Mouse (Mus musculus) forebrain, embryonic 10.5 days (tissue): ENCODE measurements around the gene Fbxw4. TPM values are rescaled to one million over a fixed set of nuclear protein-coding genes. Genes with fewer than 3 reads are reported as not detected.

Experiments used
- DNase-seq: peaks from one replicate; pipeline ENCODE4 v3.0.0-alpha.2; 2017; ENCODE audit warnings: low spot score; ENCODE audit errors: extremely low spot score
- H3K27ac ChIP-seq: fragments of 300-500 bp; sonication (generic); 2 replicates; pipeline ENCODE4 v1.5.1; 2016; ENCODE audit warnings: mild to moderate bottlenecking
- H3K27me3 ChIP-seq: fragments of 300-500 bp; sonication (generic); 2 replicates; pipeline ENCODE4 v1.6.1; 2016; ENCODE audit warnings: mild to moderate bottlenecking; ENCODE audit not compliant: poor library complexity, severe bottlenecking
- H3K36me3 ChIP-seq: fragments of 300-500 bp; sonication (generic); replicated peaks from 2 replicates; pipeline ENCODE4 v1.6.1; 2016; ENCODE audit warnings: mild to moderate bottlenecking, moderate library complexity
- H3K4me1 ChIP-seq: fragments of 300-500 bp; sonication (generic); 2 replicates; pipeline ENCODE4 v1.6.1; 2016
- H3K4me3 ChIP-seq: fragments of 300-500 bp; sonication (generic); 2 replicates; pipeline ENCODE4 v1.5.1; 2016; ENCODE audit warnings: mild to moderate bottlenecking, moderate library complexity
- H3K9me3 ChIP-seq: fragments of 300-500 bp; sonication (generic); 2 replicates; pipeline ENCODE4 v1.6.1; 2016; ENCODE audit warnings: mild to moderate bottlenecking, moderate library complexity
- WGBS: fragments of 180-500 bp; shearing (Covaris S2); methylation state at CpG from one replicate; pipeline ENCODE4 v1.1.7; 2016; 5-methylcytosine and 5-hydroxymethylcytosine counted together
- polyA plus RNA-seq: library from polyadenylated mRNA; unstranded; fragments of >200 nt; fragmentation: Nextera tagmentation; extraction: Ambion mirVana; gene quantifications from 2 replicates; pipeline ENCODE4 v1.2.1, GENCODE M21; 2016

Gene Fbxw4
- polyA plus RNA-seq, result 4.2 and 4.4 TPM in 2 replicates

- Histone ChIP-seq H3K4me3 (peak within 1 kb of the TSS; percentile 86), H3K27me3 (peaks cover 14% of the 10 kb centered on the region; the same call in 1 of the 2 replicates), H3K27ac (peak within 1 kb of the TSS; percentile 99), H3K36me3 (no peaks in the 10 kb centered on the region), H3K9me3 (no peaks in the 10 kb centered on the region), H3K4me1 (peaks cover 48% of the 10 kb centered on the region)
- WGBS, result under 1% methylated on average over 94 of the region's 94 CpGs
- peak; percentile 80 for DNase-seq
These were observed at the start of gene Fbxw4 for GRCm38 (mm10) chr19:45659738-45660502. TSS of gene Fbxw4 (minus strand) at chr19:45660312.

- Histone ChIP-seq H3K4me3 (no peak overlapping the region), H3K27ac (no peak overlapping the region), H3K36me3 (no peaks in the 10 kb centered on the region), H3K9me3 (peaks cover 6% of the 10 kb centered on the region; the same call in 1 of the 2 replicates), H3K27me3 (peaks cover 31% of the 10 kb centered on the region), H3K4me1 (peaks cover 6% of the 10 kb centered on the region)
- no peak for DNase-seq
- 72% methylated on average over 3 of the region's 3 CpGs for WGBS
These were observed 48.6 kb upstream of the Fbxw4 start for GRCm38 (mm10) chr19:45708704-45709103.

DNA sequence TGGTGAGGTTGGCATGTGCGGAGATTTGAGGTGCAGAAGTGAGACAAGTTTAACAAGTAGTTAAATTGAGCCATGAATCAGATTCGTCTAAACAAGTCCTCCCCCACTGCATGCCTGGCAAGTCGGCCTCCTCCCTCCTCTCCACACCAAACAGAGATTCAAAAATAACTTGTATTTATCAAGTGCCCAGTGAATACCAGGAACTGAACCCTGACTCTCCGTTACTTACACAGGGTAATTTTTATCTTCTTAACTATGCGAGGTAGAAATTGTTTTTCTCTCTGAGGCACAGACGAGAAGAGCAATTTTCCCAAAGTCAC is 36.1 kb upstream of the Fbxw4 start:
- Histone ChIP-seq H3K4me3 (no peak overlapping the region), H3K27me3 (peaks cover 32% of the 10 kb centered on the region), H3K36me3 (no peaks in the 10 kb centered on the region), H3K27ac (no peak overlapping the region), H3K4me1 (peaks cover 16% of the 10 kb centered on the region), H3K9me3 (0 out of 2 replicates have a peak, but pooled peaks cover 3% of the 10 kb centered on the region)
- WGBS, result 68% methylated on average over 6 of the region's 6 CpGs
- no peak for DNase-seq

DNA sequence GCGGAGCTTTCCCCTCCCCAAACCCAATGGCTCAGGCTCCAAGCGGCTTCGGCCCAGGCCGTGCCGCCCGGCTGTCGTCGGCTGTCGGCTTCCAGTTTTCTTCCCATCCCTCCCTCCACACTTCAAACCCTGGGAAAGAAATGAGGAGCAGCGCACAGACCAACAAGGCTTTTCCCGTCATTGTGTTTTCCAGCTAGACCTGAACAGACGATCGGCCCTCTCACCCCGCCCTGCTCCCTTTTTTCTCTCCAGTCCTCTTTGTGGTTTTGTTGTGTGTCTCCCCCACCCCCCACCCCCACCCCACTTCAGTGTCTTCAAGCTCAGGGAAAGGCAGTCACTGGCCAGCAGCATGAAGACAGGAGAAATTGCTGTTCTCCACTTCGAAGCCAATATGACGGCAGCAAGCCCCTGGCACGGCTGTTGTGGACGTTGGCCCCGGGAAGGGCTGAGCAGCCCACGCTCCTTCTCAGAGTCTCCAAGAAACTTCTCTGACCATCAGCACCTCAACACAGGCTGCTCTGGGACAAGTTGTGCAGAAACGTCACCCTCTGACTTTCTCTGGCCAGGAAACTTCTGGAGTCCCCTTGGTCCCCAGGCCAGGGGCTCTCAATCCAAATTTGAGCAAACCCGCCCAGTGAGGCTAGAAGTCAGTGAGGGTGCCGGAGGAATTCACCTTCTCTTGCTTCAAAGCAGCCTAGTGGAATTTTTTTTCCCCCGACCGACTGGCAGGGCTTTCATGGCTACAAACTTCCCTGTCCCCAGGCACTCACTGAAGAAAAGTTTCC is 35.6 kb upstream of the Fbxw4 start:
- WGBS, result 39% methylated on average over 25 of the region's 25 CpGs

DNA sequence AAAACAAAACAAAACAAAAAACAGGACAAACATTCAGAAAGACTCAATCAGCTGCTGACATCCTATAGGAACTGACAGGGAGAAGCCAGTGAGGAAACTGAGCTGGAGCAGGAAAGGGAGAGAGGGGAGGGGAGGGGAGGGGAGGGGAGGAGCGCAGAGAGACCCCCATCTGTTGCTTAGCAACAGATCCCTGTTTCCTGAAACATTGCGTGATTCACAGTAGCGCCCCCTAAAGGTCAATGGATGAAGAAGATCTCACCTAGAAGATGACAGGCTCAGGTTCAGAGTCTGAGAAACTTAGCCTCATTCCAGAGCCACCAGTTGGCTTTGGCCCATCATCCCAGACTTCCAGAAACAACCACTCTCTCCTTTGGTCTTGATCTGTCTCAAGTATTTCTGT is 33.9 kb upstream of the Fbxw4 start:
- no peaks in the 10 kb centered on the region for H3K36me3 ChIP-seq
- WGBS, result 42% methylated on average over 3 of the region's 3 CpGs
- 0 out of 2 replicates have a peak, but pooled peaks cover 3% of the 10 kb centered on the region for H3K9me3 ChIP-seq
- H3K27ac ChIP-seq, result no peak overlapping the region
- no peak overlapping the region for H3K4me3 ChIP-seq
- H3K27me3 ChIP-seq, result peaks cover 40% of the 10 kb centered on the region
- DNase-seq, result no peak
- H3K4me1 ChIP-seq, result peaks cover 26% of the 10 kb centered on the region

More for the DNA sequence above, 35.6 kb upstream of the Fbxw4 start:
- Histone ChIP-seq H3K9me3 (0 out of 2 replicates have a peak, but pooled peaks cover 3% of the 10 kb centered on the region), H3K27me3 (peaks cover 38% of the 10 kb centered on the region), H3K4me3 (peak overlapping the region; percentile 25), H3K4me1 (peaks cover 19% of the 10 kb centered on the region), H3K27ac (peak overlapping the region; percentile 63), H3K36me3 (no peaks in the 10 kb centered on the region)
- no peak for DNase-seq

GRCm38 (mm10) chr19:45692211-45692610 is 32.1 kb upstream of the Fbxw4 start:
- 92% methylated on average over 8 of the region's 8 CpGs for WGBS
- H3K4me3 ChIP-seq, result no peak overlapping the region
- H3K9me3 ChIP-seq, result no peaks in the 10 kb centered on the region
- no peak overlapping the region for H3K27ac ChIP-seq
- no peaks in the 10 kb centered on the region for H3K36me3 ChIP-seq
- peaks cover 28% of the 10 kb centered on the region for H3K4me1 ChIP-seq
- peaks cover 43% of the 10 kb centered on the region for H3K27me3 ChIP-seq
- DNase-seq, result no peak

DNA sequence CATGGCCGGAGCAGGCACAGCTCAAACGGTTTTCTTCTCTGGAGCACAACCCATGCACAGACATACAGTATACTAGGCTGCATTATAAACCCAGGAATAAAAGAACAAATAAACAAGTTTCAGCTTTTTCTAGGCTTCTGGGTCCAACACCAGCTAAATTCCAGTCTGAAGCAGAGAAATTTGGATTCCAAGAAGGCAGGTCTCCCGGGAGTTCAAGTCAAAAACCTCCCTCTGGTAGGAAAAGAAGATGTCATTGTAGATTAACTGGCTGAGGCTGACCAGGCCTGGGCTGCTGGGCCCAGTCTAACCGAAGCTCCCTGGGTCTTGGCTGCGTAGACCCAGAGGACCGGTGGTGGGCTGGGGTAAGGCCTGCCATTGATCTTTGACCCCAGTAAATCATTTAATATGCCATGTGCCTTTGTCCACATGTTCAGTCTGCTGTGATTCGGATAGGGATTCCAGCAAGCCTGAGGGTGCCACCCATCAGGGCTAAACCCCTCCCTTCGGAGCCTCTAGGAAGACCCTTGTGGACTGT is 31.0 kb upstream of the Fbxw4 start:
- no peak overlapping the region for H3K27ac ChIP-seq
- DNase-seq, result no peak
- H3K4me3 ChIP-seq, result no peak overlapping the region
- H3K36me3 ChIP-seq, result no peaks in the 10 kb centered on the region
- H3K27me3 ChIP-seq, result peaks cover 45% of the 10 kb centered on the region
- 86% methylated on average over 8 of the region's 8 CpGs for WGBS
- no peaks in the 10 kb centered on the region for H3K9me3 ChIP-seq
- peaks cover 36% of the 10 kb centered on the region for H3K4me1 ChIP-seq

DNA sequence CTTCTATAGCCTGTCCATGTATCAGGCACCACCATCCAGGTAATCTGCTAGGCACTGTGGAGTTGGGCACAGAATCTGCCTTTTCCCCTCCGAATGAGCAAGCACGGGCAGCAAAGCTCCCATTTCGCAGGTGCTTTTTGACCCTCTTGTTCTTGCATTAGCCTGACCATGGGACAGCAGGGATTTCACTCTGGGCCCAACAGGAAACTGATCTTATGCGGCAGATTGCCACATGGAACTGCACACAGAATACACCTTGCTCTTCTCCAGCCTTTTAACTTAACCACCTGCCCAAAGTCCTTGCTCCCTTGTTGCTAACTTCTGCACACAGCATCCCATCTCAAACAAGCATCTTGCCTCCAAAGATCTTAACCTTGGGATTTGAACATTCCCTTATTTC is 26.9 kb upstream of the Fbxw4 start:
- Histone ChIP-seq H3K36me3 (no peaks in the 10 kb centered on the region), H3K4me1 (peaks cover 24% of the 10 kb centered on the region), H3K27me3 (peaks cover 46% of the 10 kb centered on the region), H3K9me3 (no peaks in the 10 kb centered on the region), H3K4me3 (no peak overlapping the region), H3K27ac (no peak overlapping the region)
- WGBS, result 74% methylated on average over 4 of the region's 4 CpGs
- DNase-seq, result no peak

- Histone ChIP-seq H3K27me3 (peaks cover 62% of the 10 kb centered on the region), H3K36me3 (no peaks in the 10 kb centered on the region), H3K4me3 (no peak overlapping the region), H3K9me3 (no peaks in the 10 kb centered on the region), H3K4me1 (peaks cover 13% of the 10 kb centered on the region), H3K27ac (no peak overlapping the region)
- DNase-seq, result no peak
- WGBS, result 84% methylated on average over 10 of the region's 10 CpGs
These were observed 23.6 kb upstream of the Fbxw4 start for GRCm38 (mm10) chr19:45683676-45684075.

- no peak overlapping the region for H3K27ac ChIP-seq
- H3K9me3 ChIP-seq, result no peaks in the 10 kb centered on the region
- H3K4me1 ChIP-seq, result peaks cover 16% of the 10 kb centered on the region
- 78% methylated on average over 3 of the region's 3 CpGs for WGBS
- H3K36me3 ChIP-seq, result no peaks in the 10 kb centered on the region
- H3K4me3 ChIP-seq, result no peak overlapping the region
- no peak for DNase-seq
- peaks cover 78% of the 10 kb centered on the region for H3K27me3 ChIP-seq
These were observed 20.5 kb upstream of the Fbxw4 start for GRCm38 (mm10) chr19:45680495-45681130.

- peaks cover 94% of the 10 kb centered on the region for H3K27me3 ChIP-seq
- H3K36me3 ChIP-seq, result no peaks in the 10 kb centered on the region
- no peaks in the 10 kb centered on the region for H3K9me3 ChIP-seq
- no peak for DNase-seq
- H3K4me3 ChIP-seq, result peak overlapping the region; percentile 50
- peak overlapping the region; percentile 66; the same call in 1 of the 2 replicates for H3K27ac ChIP-seq
- peaks cover 41% of the 10 kb centered on the region for H3K4me1 ChIP-seq
- 3% methylated on average over 16 of the region's 16 CpGs for WGBS
These were observed 16.7 kb upstream of the Fbxw4 start for GRCm38 (mm10) chr19:45676723-45677269.
